Mouse (Mus musculus): ENCODE results near the gene Cog6. TPM values are rescaled to one million over a fixed set of nuclear protein-coding genes. Genes with fewer than 3 reads are reported as not detected.

Cog6 gene
- total RNA-seq, 1 experiment, result 18.0 TPM

GRCm38 (mm10) chr3:53044682-53045299 is 27.8 kb upstream of the Cog6 start:
- no peak for TF ChIP-seq ZNF384 (IDR thresholded peaks at IDR 0.05; ENCODE audit: low read depth, low read length)
- TF ChIP-seq CHD2 (IDR thresholded peaks at IDR 0.05; ENCODE audit: low read depth, low read length), result no peak
- no peak for TF ChIP-seq ZC3H11A (IDR thresholded peaks at IDR 0.05; ENCODE audit: borderline replicate concordance, low read depth, low read length)
- TF ChIP-seq HCFC1 (IDR thresholded peaks at IDR 0.05; ENCODE audit: borderline replicate concordance, insufficient read depth, low read length), result no peak
- TF ChIP-seq MAFK (IDR thresholded peaks at IDR 0.05; ENCODE audit: insufficient read depth, low read depth, low read length), result no peak
- Histone ChIP-seq H3K9ac (ENCODE audit: insufficient read depth, low read depth, low read length, poor library complexity, severe bottlenecking) (no peak overlapping the region), H3K9me3 (ENCODE audit: control insufficient read depth, insufficient read depth, low read depth, low read length) (no peaks in the 10 kb centered on the region), H3K27ac (ENCODE audit: insufficient read depth, low read depth, low read length, poor library complexity, severe bottlenecking) (no peak overlapping the region), H3K4me3 (ENCODE audit: insufficient read depth in 1 of 2, low read depth in 1 of 2, low read length in 2 of 2, poor library complexity in 1 of 2, severe bottlenecking in 1 of 2) (no peak overlapping the region), H3K36me3 (ENCODE audit: control insufficient read depth, insufficient read depth, low read length, poor library complexity, severe bottlenecking) (no peaks in the 10 kb centered on the region), H3K4me1 (ENCODE audit: control insufficient read depth in 2 of 2, insufficient read depth in 2 of 2, low read length in 2 of 2, poor library complexity in 1 of 2) (no peaks in the 10 kb centered on the region)
- no peak for DNase-seq (ENCODE audit: low read depth, low spot score)
- in situ Hi-C loops (cut with MboI; ENCODE audit: low sequenced_read_pairs in 2 of 2, unreplicated experiment in 2 of 2), result loop anchor here (25.0 kb wide), 2 partner anchors 193 to 418 kb away; partner anchors contain the start of genes Nhlrc3 (in 1 of the 2) and Proser1 (in 1 of the 2)

GRCm38 (mm10) chr3:53044238-53044637 is 27.2 kb upstream of the Cog6 start:
- Histone ChIP-seq H3K9ac (ENCODE audit: insufficient read depth, low read depth, low read length, poor library complexity, severe bottlenecking) (no peak overlapping the region), H3K9me3 (ENCODE audit: control insufficient read depth, insufficient read depth, low read depth, low read length) (no peaks in the 10 kb centered on the region), H3K4me1 (ENCODE audit: control insufficient read depth in 2 of 2, insufficient read depth in 2 of 2, low read length in 2 of 2, poor library complexity in 1 of 2) (no peaks in the 10 kb centered on the region), H3K4me3 (ENCODE audit: insufficient read depth in 1 of 2, low read depth in 1 of 2, low read length in 2 of 2, poor library complexity in 1 of 2, severe bottlenecking in 1 of 2) (no peak overlapping the region), H3K36me3 (ENCODE audit: control insufficient read depth, insufficient read depth, low read length, poor library complexity, severe bottlenecking) (no peaks in the 10 kb centered on the region), H3K27ac (ENCODE audit: insufficient read depth, low read depth, low read length, poor library complexity, severe bottlenecking) (no peak overlapping the region)
- DNase-seq (ENCODE audit: low read depth, low spot score), result no peak
- TF ChIP-seq HCFC1 (IDR thresholded peaks at IDR 0.05; ENCODE audit: borderline replicate concordance, insufficient read depth, low read length) (no peak), MAFK (IDR thresholded peaks at IDR 0.05; ENCODE audit: insufficient read depth, low read depth, low read length) (no peak), ZC3H11A (IDR thresholded peaks at IDR 0.05; ENCODE audit: borderline replicate concordance, low read depth, low read length) (no peak), ZNF384 (IDR thresholded peaks at IDR 0.05; ENCODE audit: low read depth, low read length) (no peak), CHD2 (IDR thresholded peaks at IDR 0.05; ENCODE audit: low read depth, low read length) (no peak)
- in situ Hi-C loops (cut with MboI; ENCODE audit: low sequenced_read_pairs in 2 of 2, unreplicated experiment in 2 of 2), result loop anchor here (25.0 kb wide), 2 partner anchors 193 to 418 kb away; partner anchors contain the start of genes Nhlrc3 (in 1 of the 2) and Proser1 (in 1 of the 2)

- in situ Hi-C loops (cut with MboI; ENCODE audit: low sequenced_read_pairs in 2 of 2, unreplicated experiment in 2 of 2), result loop anchor here (25.0 kb wide), 2 partner anchors 194 to 419 kb away; partner anchors contain the start of genes Nhlrc3 (in 1 of the 2) and Proser1 (in 1 of the 2)
- Histone ChIP-seq H3K36me3 (ENCODE audit: control insufficient read depth, insufficient read depth, low read length, poor library complexity, severe bottlenecking) (no peaks in the 10 kb centered on the region), H3K4me3 (ENCODE audit: insufficient read depth in 1 of 2, low read depth in 1 of 2, low read length in 2 of 2, poor library complexity in 1 of 2, severe bottlenecking in 1 of 2) (no peak overlapping the region), H3K27ac (ENCODE audit: insufficient read depth, low read depth, low read length, poor library complexity, severe bottlenecking) (no peak overlapping the region), H3K4me1 (ENCODE audit: control insufficient read depth in 2 of 2, insufficient read depth in 2 of 2, low read length in 2 of 2, poor library complexity in 1 of 2) (no peaks in the 10 kb centered on the region), H3K9ac (ENCODE audit: insufficient read depth, low read depth, low read length, poor library complexity, severe bottlenecking) (no peak overlapping the region), H3K9me3 (ENCODE audit: control insufficient read depth, insufficient read depth, low read depth, low read length) (no peaks in the 10 kb centered on the region)
- no peak for DNase-seq (ENCODE audit: low read depth, low spot score)
- no peak for TF ChIP-seq ZNF384 (IDR thresholded peaks at IDR 0.05; ENCODE audit: low read depth, low read length)
- no peak for TF ChIP-seq ZC3H11A (IDR thresholded peaks at IDR 0.05; ENCODE audit: borderline replicate concordance, low read depth, low read length)
- no peak for TF ChIP-seq MAFK (IDR thresholded peaks at IDR 0.05; ENCODE audit: insufficient read depth, low read depth, low read length)
- TF ChIP-seq HCFC1 (IDR thresholded peaks at IDR 0.05; ENCODE audit: borderline replicate concordance, insufficient read depth, low read length), result no peak
- no peak for TF ChIP-seq CHD2 (IDR thresholded peaks at IDR 0.05; ENCODE audit: low read depth, low read length)
Observed at GRCm38 (mm10) chr3:53043206-53043780, 26.3 kb upstream of the Cog6 start.

DNA sequence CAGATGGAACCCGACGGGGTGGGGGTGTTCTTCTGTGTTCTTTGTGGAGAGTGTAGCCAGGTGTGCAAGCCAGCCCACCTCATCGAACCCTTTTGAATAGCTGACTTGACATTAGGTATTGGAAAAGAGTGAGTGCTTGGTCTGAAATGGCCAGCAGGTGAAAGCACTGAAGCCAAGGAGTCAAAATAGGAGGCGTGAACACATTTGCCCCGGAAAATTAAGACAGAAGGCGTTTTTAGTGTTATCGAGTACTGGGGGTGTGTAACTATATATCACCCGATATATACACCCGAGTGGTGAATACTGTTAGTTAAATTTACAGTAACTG is 25.2 kb upstream of the Cog6 start:
- H3K9me3 ChIP-seq (ENCODE audit: control insufficient read depth, insufficient read depth, low read depth, low read length), result no peaks in the 10 kb centered on the region
- H3K4me3 ChIP-seq (ENCODE audit: insufficient read depth in 1 of 2, low read depth in 1 of 2, low read length in 2 of 2, poor library complexity in 1 of 2, severe bottlenecking in 1 of 2), result peak overlapping the region; percentile 73 to 77
- H3K4me1 ChIP-seq (ENCODE audit: control insufficient read depth in 2 of 2, insufficient read depth in 2 of 2, low read length in 2 of 2, poor library complexity in 1 of 2), result no peaks in the 10 kb centered on the region
- no peaks in the 10 kb centered on the region for H3K36me3 ChIP-seq (ENCODE audit: control insufficient read depth, insufficient read depth, low read length, poor library complexity, severe bottlenecking)
- DNase-seq (ENCODE audit: low read depth, low spot score), result no peak
- H3K27ac ChIP-seq (ENCODE audit: insufficient read depth, low read depth, low read length, poor library complexity, severe bottlenecking), result no peak overlapping the region
- in situ Hi-C loops (cut with MboI; ENCODE audit: low sequenced_read_pairs in 2 of 2, unreplicated experiment in 2 of 2), result loop anchor here (25.0 kb wide), 2 partner anchors 195 to 420 kb away; partner anchors contain the start of genes Nhlrc3 (in 1 of the 2) and Proser1 (in 1 of the 2)
- H3K9ac ChIP-seq (ENCODE audit: insufficient read depth, low read depth, low read length, poor library complexity, severe bottlenecking), result no peak overlapping the region
- no peak for TF ChIP-seq ZC3H11A (IDR thresholded peaks at IDR 0.05; ENCODE audit: borderline replicate concordance, low read depth, low read length)
- 0 out of 2 replicates have a peak, but pooled peaks have one; percentile 20 for TF ChIP-seq MAFK (IDR thresholded peaks at IDR 0.05; ENCODE audit: insufficient read depth, low read depth, low read length)

All from ES-E14 (cell line).